Mouse (Mus musculus) liver, embryonic 16.5 days (tissue): ENCODE data around the gene Grasp. TPM values are rescaled to one million over a fixed set of nuclear protein-coding genes. Genes with fewer than 3 reads are reported as not detected.

Experiments
- ATAC-seq: fragments of 200-750 bp; cut with Nextera tagmentation; 2 replicates; pipeline ENCODE4 v1.8.0; 2017; ENCODE audit warnings: low read depth, mild to moderate bottlenecking, moderate number of reproducible peaks, moderate library complexity
- H3K27ac ChIP-seq: fragments of 300-500 bp; sonication (generic); 2 replicates; pipeline ENCODE4 v1.5.1; 2014; ENCODE audit warnings: mild to moderate bottlenecking, low read length
- H3K27me3 ChIP-seq: fragments of 300-500 bp; sonication (generic); 2 replicates; pipeline ENCODE4 v1.6.1; 2014; ENCODE audit warnings: low read depth, low read length, mixed read lengths; ENCODE audit not compliant: control insufficient read depth, insufficient read depth
- H3K36me3 ChIP-seq: fragments of 300-500 bp; sonication (generic); 2 replicates; pipeline ENCODE4 v1.6.1; 2014; ENCODE audit warnings: mild to moderate bottlenecking; ENCODE audit not compliant: control insufficient read depth, insufficient read depth
- H3K4me1 ChIP-seq: fragments of 300-500 bp; sonication (generic); 2 replicates; pipeline ENCODE4 v1.6.1; 2014; ENCODE audit warnings: low read depth, low read length, mixed read lengths; ENCODE audit not compliant: control insufficient read depth
- H3K4me2 ChIP-seq: fragments of 300-500 bp; sonication (generic); 2 replicates; pipeline ENCODE4 v1.6.1; 2014; ENCODE audit warnings: low read depth, low read length, mixed read lengths
- H3K4me3 ChIP-seq: fragments of 300-500 bp; sonication (generic); 2 replicates; pipeline ENCODE4 v1.5.1; 2014; ENCODE audit warnings: low read depth, mild to moderate bottlenecking, low read length
- H3K9ac ChIP-seq: fragments of 300-500 bp; sonication (generic); 2 replicates; pipeline ENCODE4 v1.6.1; 2014; ENCODE audit warnings: low read depth, low read length
- H3K9me3 ChIP-seq: fragments of 300-500 bp; sonication (generic); replicated peaks from 2 replicates; pipeline ENCODE4 v1.6.1; 2016; ENCODE audit warnings: low read length; ENCODE audit not compliant: control insufficient read depth
- WGBS: fragments of 180-500 bp; shearing (Covaris S2); extraction: QIAGEN DNeasy Blood & Tissue Kit; methylation state at CpG from one replicate; pipeline ENCODE4 v1.1.7; 2014; ENCODE audit not compliant: insufficient replicate concordance; 5-methylcytosine and 5-hydroxymethylcytosine counted together
- polyA plus RNA-seq: library from polyadenylated mRNA; unstranded; fragments of >200 nt; fragmentation: Nextera tagmentation; extraction: Ambion mirVana; gene quantifications from 2 replicates; pipeline ENCODE4 v1.2.1, GENCODE M21; 2015

Grasp gene
- polyA plus RNA-seq, 1 experiment from 2014 or later = 0.54 TPM

DNA sequence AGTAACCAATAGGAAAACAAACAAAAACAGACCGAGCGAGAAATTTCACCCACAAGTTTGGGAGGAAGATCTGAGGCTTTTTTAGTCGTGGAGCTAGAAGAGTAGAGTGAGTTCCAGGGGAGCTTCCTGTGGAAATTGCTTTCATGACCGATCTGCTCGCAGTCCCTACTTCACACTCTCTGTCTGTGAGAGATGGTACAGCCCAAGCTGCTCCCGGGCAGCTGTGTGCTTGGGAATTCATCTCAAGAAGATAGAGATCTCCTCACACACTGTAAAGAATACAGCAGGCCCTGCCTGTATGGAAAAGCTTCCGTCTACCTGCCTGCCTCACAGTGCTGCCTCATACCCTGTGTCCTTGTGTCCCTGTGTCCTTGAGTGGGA is 31.7 kb upstream of the Grasp start:
- no peaks in the 10 kb centered on the region for H3K9me3 ChIP-seq
- no peak overlapping the region for H3K9ac ChIP-seq
- no peak for ATAC-seq
- no peak overlapping the region for H3K27ac ChIP-seq
- no peaks in the 10 kb centered on the region for H3K27me3 ChIP-seq
- no peak overlapping the region for H3K4me3 ChIP-seq
- H3K4me1 ChIP-seq = peaks cover 37% of the 10 kb centered on the region
- whole genome bisulfite sequencing = 45% methylated on average over 7 of the region's 7 CpGs
- no peak overlapping the region for H3K4me2 ChIP-seq
- H3K36me3 ChIP-seq = no peaks in the 10 kb centered on the region

DNA sequence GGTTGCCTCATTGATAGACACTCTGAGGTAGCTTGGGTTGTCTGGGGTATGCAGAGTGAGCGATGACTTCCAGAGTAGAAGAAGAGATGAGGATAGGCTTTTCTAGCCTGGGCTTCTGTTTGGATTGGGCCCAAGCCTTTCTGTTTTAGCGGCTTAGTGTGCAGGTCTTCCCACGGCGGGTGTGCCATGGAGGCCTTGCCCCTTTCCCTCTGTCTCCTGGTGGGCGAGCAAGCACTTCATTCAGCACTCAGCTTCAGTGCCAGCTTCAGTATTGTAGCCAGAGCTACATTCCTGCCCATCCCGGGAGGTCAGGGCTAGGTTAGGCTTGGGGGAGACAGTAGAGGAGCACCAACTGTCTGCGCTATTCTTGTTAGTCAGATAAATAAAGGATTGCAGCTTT is 31.3 kb upstream of the Grasp start:
- 68% methylated on average over 7 of the region's 7 CpGs for WGBS
- no peaks in the 10 kb centered on the region for H3K36me3 ChIP-seq
- no peak overlapping the region for H3K27ac ChIP-seq
- H3K4me1 ChIP-seq = peaks cover 37% of the 10 kb centered on the region
- H3K27me3 ChIP-seq = no peaks in the 10 kb centered on the region
- no peak overlapping the region for H3K4me3 ChIP-seq
- no peak overlapping the region for H3K4me2 ChIP-seq
- ATAC-seq = no peak
- no peaks in the 10 kb centered on the region for H3K9me3 ChIP-seq
- H3K9ac ChIP-seq = no peak overlapping the region

DNA sequence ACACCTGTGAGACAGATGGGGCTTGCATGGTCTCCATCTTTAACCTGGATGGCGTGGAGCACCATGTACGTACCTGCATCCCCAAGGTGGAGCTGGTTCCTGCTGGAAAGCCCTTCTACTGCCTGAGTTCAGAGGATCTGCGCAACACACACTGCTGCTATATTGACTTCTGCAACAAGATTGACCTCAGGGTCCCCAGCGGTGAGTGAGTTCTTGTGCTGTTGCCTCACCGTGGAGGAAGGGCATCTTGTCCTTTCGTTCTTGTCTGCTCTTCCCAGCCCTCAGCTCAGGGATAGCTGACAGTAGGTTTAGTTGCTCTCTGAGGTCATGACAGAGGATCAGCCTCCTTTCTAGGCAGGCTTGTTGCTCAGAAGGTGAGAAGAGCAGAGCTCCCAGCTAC is 30.0 kb upstream of the Grasp start:
- WGBS = 70% methylated on average over 6 of the region's 6 CpGs

DNA sequence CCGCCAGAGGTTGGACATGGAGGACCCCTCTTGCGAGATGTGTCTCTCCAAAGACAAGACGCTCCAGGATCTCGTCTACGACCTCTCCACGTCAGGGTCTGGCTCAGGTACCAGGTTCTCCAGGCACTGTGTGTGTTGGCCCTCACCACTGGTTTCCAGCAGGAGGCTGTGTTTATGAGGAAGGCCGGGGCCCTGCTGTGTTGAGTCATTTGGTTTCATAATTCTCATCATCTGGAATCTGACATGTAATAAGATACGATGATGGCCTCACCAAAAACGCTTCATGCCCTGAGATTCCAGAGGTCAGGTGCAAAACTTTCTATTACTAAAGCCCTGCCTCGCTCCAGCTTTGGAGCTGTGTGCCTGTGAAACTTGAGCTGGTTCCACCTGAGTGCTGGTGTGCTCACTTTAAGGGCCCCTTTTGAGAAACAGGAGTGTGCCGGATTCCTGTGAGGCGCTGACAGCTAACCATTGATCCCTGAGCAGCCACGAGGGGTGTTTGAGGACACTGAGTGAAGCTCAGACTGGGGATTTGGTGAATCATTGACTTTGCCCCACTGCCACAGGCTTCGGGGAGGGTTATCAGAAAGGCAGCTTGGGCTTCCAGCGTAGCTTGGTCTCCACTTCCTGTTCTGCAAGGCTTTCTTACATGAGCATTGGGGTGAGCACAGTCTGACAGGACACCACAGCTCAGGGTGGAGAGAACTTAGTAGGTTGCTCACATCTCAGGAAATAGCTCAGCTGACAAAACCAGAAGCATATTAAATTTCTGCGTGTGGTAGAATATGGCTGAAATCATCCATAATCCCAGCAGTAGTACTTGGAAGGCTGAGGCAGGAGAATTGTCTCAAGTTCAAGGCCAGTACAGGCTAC is 28.8 kb upstream of the Grasp start:
- Histone ChIP-seq H3K27ac (peak overlapping the region; percentile 33; the same call in 1 of the 2 replicates), H3K4me2 (no peak overlapping the region), H3K36me3 (0 out of 2 replicates have a peak, but pooled peaks cover 3% of the 10 kb centered on the region), H3K4me3 (no peak overlapping the region), H3K9me3 (no peaks in the 10 kb centered on the region), H3K27me3 (no peaks in the 10 kb centered on the region), H3K9ac (no peak overlapping the region), H3K4me1 (peaks cover 34% of the 10 kb centered on the region)
- WGBS = 59% methylated on average over 16 of the region's 16 CpGs
- ATAC-seq = peak; percentile 55

More for the DNA sequence above, 30.0 kb upstream of the Grasp start:
- Histone ChIP-seq H3K27me3 (no peaks in the 10 kb centered on the region), H3K4me3 (no peak overlapping the region), H3K4me2 (no peak overlapping the region), H3K9me3 (no peaks in the 10 kb centered on the region), H3K27ac (no peak overlapping the region), H3K9ac (no peak overlapping the region), H3K36me3 (no peaks in the 10 kb centered on the region), H3K4me1 (peaks cover 37% of the 10 kb centered on the region)
- ATAC-seq = no peak

DNA sequence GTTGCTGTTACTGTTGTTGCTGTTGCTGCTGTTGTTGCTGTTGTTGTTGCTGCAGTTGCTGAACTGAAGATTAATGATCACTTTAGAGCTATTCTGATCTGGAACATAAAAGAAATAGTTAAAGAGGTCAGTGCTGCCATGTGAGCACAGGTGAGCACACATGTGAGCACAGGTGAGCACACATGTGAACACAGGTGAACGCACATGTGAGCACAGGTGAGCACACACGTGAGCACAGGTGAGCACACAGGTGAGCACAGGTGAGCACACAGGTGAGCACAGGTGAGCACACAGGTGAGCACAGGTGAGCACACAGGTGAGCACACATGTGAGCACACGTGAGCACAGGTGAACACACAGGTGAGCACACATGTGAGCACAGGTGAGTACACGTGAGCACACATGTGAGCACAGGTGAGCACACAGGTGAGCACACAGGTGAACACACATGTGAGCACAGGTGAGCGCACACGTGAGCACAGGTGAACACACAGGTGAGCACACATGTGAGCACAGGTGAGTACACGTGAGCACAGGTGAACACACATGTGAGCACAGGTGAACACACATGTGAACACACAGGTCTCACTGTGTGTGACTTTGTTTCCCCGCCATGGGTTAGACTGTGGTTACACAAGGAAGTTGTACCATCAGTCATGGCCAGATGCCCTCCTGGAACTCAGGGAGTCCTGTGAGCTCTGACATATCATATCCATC is 27.8 kb upstream of the Grasp start:
- WGBS = 71% methylated on average over 8 of the region's 8 CpGs
- no peak overlapping the region for H3K4me2 ChIP-seq
- H3K9me3 ChIP-seq = no peaks in the 10 kb centered on the region
- H3K4me3 ChIP-seq = no peak overlapping the region
- no peak overlapping the region for H3K9ac ChIP-seq
- peaks cover 31% of the 10 kb centered on the region for H3K4me1 ChIP-seq
- H3K27ac ChIP-seq = peak overlapping the region; percentile 33; the same call in 1 of the 2 replicates
- no peak for ATAC-seq
- H3K27me3 ChIP-seq = no peaks in the 10 kb centered on the region
- peaks cover 11% of the 10 kb centered on the region; the same call in 1 of the 2 replicates for H3K36me3 ChIP-seq

DNA sequence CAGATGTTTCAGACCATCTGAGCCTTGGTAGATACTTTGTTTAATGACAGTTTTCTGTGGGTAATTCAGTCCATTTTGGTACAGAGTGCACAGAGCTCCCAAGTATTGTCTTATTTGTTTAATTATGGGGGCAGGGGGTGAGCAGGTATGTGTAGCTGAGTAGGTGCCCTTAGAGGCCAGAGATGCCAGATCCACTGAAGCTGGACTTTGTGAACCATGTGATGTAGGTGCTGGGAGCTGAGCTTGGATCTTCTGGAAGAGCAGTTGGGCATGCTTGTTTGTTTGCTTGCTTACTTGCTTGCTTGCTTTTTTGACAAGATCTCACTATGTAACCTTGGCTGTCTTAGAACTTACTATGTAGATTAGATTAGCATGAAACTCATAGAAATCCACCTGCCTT is 27.0 kb upstream of the Grasp start:
- H3K27ac ChIP-seq = no peak overlapping the region
- no peak overlapping the region for H3K9ac ChIP-seq
- H3K4me3 ChIP-seq = no peak overlapping the region
- no peaks in the 10 kb centered on the region for H3K9me3 ChIP-seq
- ATAC-seq = no peak
- H3K4me1 ChIP-seq = peaks cover 24% of the 10 kb centered on the region
- no peak overlapping the region for H3K4me2 ChIP-seq
- H3K27me3 ChIP-seq = no peaks in the 10 kb centered on the region
- H3K36me3 ChIP-seq = peaks cover 11% of the 10 kb centered on the region; the same call in 1 of the 2 replicates

DNA sequence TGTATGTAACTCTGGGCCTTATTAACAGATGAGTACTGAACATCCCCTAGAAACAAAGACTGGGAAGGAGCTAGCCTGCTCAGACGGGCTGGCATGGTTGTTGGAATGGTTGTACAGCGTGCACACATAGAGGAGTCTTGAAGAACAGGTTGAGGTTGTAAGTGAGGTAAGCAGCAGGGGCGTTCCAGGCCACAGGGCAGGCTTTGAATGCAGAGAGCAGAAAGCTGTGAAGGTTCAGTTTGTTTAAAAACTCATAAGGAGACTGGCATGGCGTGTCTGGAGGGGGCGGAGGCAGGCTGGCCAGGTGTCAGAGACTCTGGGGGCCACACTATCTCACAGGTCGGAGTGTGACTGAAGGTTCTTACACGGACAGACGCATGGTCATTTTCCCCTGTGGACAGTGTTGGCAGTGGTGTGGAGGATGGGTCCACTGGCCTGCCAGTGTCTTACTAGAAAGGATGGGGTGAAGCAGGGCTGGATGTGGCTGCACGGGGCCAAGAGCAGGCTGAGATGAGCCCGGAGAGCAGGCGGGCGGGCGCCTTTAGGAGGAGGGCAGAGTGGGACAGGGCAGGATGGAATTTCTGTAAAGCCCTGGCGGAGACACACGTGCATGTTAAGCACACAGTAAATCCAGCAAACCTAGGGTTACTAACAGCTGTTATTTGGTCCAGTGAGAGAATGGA is 26.4 kb upstream of the Grasp start:
- Histone ChIP-seq H3K36me3 (peaks cover 11% of the 10 kb centered on the region; the same call in 1 of the 2 replicates), H3K9me3 (no peaks in the 10 kb centered on the region), H3K4me3 (no peak overlapping the region), H3K4me1 (peaks cover 18% of the 10 kb centered on the region), H3K4me2 (no peak overlapping the region), H3K27ac (no peak overlapping the region), H3K27me3 (no peaks in the 10 kb centered on the region), H3K9ac (no peak overlapping the region)
- 77% methylated on average over 15 of the region's 15 CpGs for WGBS
- ATAC-seq = no peak

DNA sequence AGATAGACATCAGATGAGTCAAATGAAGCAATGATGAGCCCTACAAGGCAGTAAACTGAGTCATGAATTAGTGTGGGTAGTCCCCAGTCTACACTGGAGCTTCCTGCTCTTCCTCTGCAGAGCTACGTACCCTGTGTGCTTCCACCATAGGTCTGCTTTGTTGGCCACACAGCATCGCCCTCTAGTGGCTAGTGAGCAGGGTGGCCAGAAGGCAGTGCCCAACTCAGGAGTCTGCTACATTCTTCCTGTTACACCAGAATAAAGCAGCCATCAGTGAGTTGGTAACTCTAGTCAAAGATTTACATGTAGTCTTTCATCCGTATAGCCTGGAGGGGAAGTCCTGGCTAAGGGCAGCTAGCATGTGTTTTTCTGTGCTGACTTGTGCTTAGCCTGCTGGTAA is 25.8 kb upstream of the Grasp start:
- peaks cover 11% of the 10 kb centered on the region; the same call in 1 of the 2 replicates for H3K36me3 ChIP-seq
- no peak overlapping the region for H3K4me2 ChIP-seq
- H3K27ac ChIP-seq = no peak overlapping the region
- ATAC-seq = 0 out of 2 replicates have a peak, but pooled peaks have one; percentile 43
- no peak overlapping the region for H3K4me3 ChIP-seq
- H3K9ac ChIP-seq = no peak overlapping the region
- WGBS = 13% methylated on average over 3 of the region's 3 CpGs
- peaks cover 18% of the 10 kb centered on the region for H3K4me1 ChIP-seq
- no peaks in the 10 kb centered on the region for H3K9me3 ChIP-seq
- H3K27me3 ChIP-seq = no peaks in the 10 kb centered on the region
